Mouse (Mus musculus) neural tube, embryonic 10.5 days (tissue): ENCODE measurements at regions not wholly inside any gene's neighbourhood (a gene's known extent, or its start where the extent isn't known, plus 50 kb on each side); places are given as distances from the start of the nearest gene placed in this dataset.

Experiments
- DNase-seq: peaks from one replicate; pipeline ENCODE4 v3.0.0-alpha.2; 2017; ENCODE audit warnings: low spot score; ENCODE audit errors: extremely low spot score

- no peak for DNase-seq
Measured at GRCm38 (mm10) chr10:61034056-61034455, 55.1 kb upstream of the Pcbd1 start.

- DNase-seq = no peak
Measured at GRCm38 (mm10) chr10:61028598-61028997, 60.5 kb upstream of the Pcbd1 start.

- no peak for DNase-seq
Measured at GRCm38 (mm10) chr10:61027215-61027614, 61.9 kb upstream of the Pcbd1 start.

GRCm38 (mm10) chr10:61025061-61025460 is 64.1 kb upstream of the Pcbd1 start:
- DNase-seq = no peak

- DNase-seq = no peak
Measured at GRCm38 (mm10) chr10:61024166-61024565, 65.0 kb upstream of the Pcbd1 start.

GRCm38 (mm10) chr10:61023431-61023830 is 65.7 kb upstream of the Pcbd1 start:
- peak; percentile 33 for DNase-seq

GRCm38 (mm10) chr10:61019566-61019965 is 69.6 kb upstream of the Pcbd1 start:
- no peak for DNase-seq

- no peak for DNase-seq
Measured at GRCm38 (mm10) chr10:61012199-61012695, 76.9 kb upstream of the Pcbd1 start.

GRCm38 (mm10) chr10:61010697-61011096 is 78.4 kb upstream of the Pcbd1 start:
- DNase-seq = no peak

GRCm38 (mm10) chr10:61007403-61007802 is 81.7 kb upstream of the Pcbd1 start:
- no peak for DNase-seq

- DNase-seq = no peak
Measured at GRCm38 (mm10) chr10:61001745-61002160, 87.4 kb upstream of the Pcbd1 start.

GRCm38 (mm10) chr10:60997393-60997792 is 91.7 kb upstream of the Pcbd1 start:
- DNase-seq = no peak

GRCm38 (mm10) chr10:60995908-60996640 is 93.1 kb upstream of the Pcbd1 start:
- DNase-seq = no peak

- peak; percentile 40 for DNase-seq
Measured at GRCm38 (mm10) chr10:60985109-60985576, 104.0 kb upstream of the Pcbd1 start.

GRCm38 (mm10) chr10:60981770-60982169 is 107.4 kb upstream of the Pcbd1 start:
- no peak for DNase-seq

- DNase-seq = no peak
Measured at GRCm38 (mm10) chr10:60973615-60974014, 115.5 kb upstream of the Pcbd1 start.

- DNase-seq = no peak
Measured at GRCm38 (mm10) chr10:60964843-60965242, 124.3 kb upstream of the Pcbd1 start.

- no peak for DNase-seq
Measured at GRCm38 (mm10) chr10:60957820-60958233, 126.4 kb upstream of the Unc5b start.

- no peak for DNase-seq
Measured at GRCm38 (mm10) chr10:60955467-60955866, 124.1 kb upstream of the Unc5b start.

- DNase-seq = no peak
Measured at GRCm38 (mm10) chr10:60952495-60952894, 121.1 kb upstream of the Unc5b start.

GRCm38 (mm10) chr10:60948983-60949677 is 117.7 kb upstream of the Unc5b start:
- DNase-seq = no peak

- DNase-seq = no peak
Measured at GRCm38 (mm10) chr10:60943074-60943473, 111.7 kb upstream of the Unc5b start.
